Mouse (Mus musculus): ENCODE data around the gene Cux1. TPM values are rescaled to one million over a fixed set of nuclear protein-coding genes. Genes with fewer than 3 reads are reported as not detected.

The Cux1 gene
- polyA plus RNA-seq (2012; ENCODE audit: insufficient read depth, insufficient read length, missing spikeins) = 130 and 149 TPM in 2 replicates

DNA sequence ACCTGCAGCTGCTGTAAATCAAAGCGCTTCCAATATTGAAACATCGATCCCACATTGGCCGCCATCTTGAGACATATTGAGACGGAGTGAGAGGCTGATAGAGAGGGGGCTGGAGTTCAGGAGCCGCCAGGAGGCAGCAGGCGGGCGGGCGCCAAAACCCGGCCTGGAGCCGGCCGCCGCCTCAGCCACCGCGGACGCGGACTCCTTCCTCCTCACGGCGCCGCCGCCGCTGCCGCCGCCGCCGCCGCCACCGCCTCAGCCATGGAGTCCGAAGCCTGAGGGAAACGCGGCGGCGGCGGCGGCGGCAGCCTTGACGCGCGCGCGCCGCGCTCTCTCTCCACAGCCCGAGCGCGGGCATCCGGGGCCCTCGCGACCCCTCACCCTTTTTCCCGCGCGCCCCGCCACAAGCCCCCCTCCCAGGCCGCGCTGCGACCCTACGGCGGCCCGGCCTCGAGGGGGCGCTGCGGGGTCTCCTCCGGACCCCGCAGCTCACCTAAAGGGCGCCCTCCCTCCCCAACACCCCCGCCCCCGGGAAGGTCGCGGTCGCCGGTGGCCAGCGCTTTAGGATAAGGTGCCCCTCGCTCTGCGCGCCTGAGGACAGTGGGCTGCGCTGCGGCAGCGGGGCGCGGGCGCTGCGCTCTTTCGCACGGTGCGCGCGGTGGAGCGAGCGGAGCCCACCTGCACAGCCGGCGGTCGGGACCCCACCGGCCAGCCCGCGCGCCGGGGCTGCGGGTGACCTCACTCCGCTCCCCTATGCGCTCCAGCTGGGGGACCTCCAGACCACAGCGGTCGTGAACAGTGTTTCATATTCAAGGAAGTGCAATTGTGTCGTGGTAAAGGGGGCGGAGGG, at the start of gene Cux1:
Cux1 (minus strand) TSS at position 315 of the 850 bp plus-strand sequence.
- TF ChIP-seq POLR2A (IDR thresholded peaks at IDR 0.05; ENCODE audit: borderline replicate concordance, low read depth, low read length) (no peak), CTCF (IDR thresholded peaks at IDR 0.05; ENCODE audit: low read depth, low read length) (peak; percentile 41)
- Histone ChIP-seq H3K4me1 (ENCODE audit: control insufficient read depth, insufficient read depth, low read length) (peaks cover 15% of the 10 kb centered on the region), H3K27ac (ENCODE audit: insufficient read depth, low read depth, low read length) (peak within 1 kb of the TSS; percentile 70), H3K4me3 (ENCODE audit: insufficient read depth, low read length) (peak within 1 kb of the TSS; percentile 82)

DNA sequence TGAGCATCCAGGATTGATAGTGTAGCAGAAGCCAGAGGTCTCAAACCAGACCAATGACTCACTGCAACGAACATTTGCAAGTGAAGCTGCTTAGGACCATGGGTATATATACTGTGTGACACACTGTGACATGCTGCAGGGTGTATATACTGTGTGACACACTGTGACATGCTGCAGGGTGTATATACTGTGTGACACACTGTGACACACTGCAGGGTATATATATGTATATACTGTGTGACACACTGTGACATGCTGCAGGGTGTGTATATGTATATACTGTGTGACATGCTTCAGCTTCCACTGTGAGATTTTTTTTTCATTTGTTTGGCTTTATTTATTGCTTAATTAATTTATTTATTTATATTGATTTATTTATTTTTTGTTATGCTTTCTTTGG, 45.1 kb upstream of the Cux1 start:
- H3K4me3 ChIP-seq (ENCODE audit: insufficient read depth, low read length) = no peak overlapping the region
- no peak for TF ChIP-seq POLR2A (IDR thresholded peaks at IDR 0.05; ENCODE audit: borderline replicate concordance, low read depth, low read length)
- no peak for TF ChIP-seq CTCF (IDR thresholded peaks at IDR 0.05; ENCODE audit: low read depth, low read length)
- no peak overlapping the region for H3K27ac ChIP-seq (ENCODE audit: insufficient read depth, low read depth, low read length)
- H3K4me1 ChIP-seq (ENCODE audit: control insufficient read depth, insufficient read depth, low read length) = no peaks in the 10 kb centered on the region

DNA sequence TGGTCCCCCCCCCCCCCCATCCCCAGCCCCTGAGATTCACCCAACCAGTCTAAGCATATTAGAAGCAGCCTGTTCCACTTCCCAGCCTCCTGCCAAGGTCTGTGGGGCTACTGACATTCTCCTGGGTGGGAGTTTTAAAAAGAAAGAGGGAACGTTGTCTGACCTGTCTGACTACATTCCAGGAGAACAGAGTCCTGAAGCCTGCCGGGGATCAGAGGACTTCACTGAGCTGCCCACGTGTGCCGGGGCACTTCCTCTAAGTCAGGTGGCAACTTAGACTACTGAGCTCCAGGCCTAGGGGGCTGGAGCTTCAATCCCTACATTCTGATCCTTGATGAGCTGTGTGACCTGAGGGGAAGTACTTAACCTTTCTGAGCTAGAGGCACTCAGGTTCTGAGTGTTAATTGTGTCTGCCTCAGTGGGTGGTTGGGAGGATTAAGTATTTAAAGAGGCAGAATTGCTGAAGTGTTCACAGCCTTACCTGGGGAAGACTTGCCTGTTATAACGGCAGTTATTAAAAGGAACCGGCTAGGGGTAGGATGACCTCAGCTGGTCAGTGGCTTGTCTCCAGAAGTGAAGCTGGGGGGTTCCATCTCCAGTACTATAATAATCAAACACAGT, 41.6 kb upstream of the Cux1 start:
- no peaks in the 10 kb centered on the region for H3K4me1 ChIP-seq (ENCODE audit: control insufficient read depth, insufficient read depth, low read length)
- no peak for TF ChIP-seq POLR2A (IDR thresholded peaks at IDR 0.05; ENCODE audit: borderline replicate concordance, low read depth, low read length)
- no peak for TF ChIP-seq CTCF (IDR thresholded peaks at IDR 0.05; ENCODE audit: low read depth, low read length)
- no peak overlapping the region for H3K27ac ChIP-seq (ENCODE audit: insufficient read depth, low read depth, low read length)
- no peak overlapping the region for H3K4me3 ChIP-seq (ENCODE audit: insufficient read depth, low read length)

DNA sequence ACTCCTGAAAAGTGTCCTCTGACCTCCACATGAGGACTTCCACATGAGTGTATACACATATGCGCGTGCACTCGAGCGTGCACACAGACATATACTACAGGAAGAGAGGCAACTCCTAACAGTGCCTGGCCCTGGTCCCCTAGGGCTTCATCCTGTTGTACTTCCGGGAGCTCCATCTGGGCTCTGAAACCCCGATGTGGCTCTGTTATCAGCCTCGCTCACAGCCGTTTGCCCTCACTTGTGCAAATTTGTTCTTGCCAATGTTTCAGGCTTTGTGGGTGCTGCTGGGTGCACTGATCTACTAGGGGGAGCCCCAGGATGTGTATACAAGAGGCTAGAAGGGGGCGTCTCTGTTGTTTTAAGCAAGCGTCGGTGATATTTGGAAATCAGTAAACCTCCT, 37.9 kb upstream of the Cux1 start:
- no peak overlapping the region for H3K4me3 ChIP-seq (ENCODE audit: insufficient read depth, low read length)
- H3K4me1 ChIP-seq (ENCODE audit: control insufficient read depth, insufficient read depth, low read length) = no peaks in the 10 kb centered on the region
- no peak overlapping the region for H3K27ac ChIP-seq (ENCODE audit: insufficient read depth, low read depth, low read length)
- TF ChIP-seq CTCF (IDR thresholded peaks at IDR 0.05; ENCODE audit: low read depth, low read length) (no peak), POLR2A (IDR thresholded peaks at IDR 0.05; ENCODE audit: borderline replicate concordance, low read depth, low read length) (no peak)

DNA sequence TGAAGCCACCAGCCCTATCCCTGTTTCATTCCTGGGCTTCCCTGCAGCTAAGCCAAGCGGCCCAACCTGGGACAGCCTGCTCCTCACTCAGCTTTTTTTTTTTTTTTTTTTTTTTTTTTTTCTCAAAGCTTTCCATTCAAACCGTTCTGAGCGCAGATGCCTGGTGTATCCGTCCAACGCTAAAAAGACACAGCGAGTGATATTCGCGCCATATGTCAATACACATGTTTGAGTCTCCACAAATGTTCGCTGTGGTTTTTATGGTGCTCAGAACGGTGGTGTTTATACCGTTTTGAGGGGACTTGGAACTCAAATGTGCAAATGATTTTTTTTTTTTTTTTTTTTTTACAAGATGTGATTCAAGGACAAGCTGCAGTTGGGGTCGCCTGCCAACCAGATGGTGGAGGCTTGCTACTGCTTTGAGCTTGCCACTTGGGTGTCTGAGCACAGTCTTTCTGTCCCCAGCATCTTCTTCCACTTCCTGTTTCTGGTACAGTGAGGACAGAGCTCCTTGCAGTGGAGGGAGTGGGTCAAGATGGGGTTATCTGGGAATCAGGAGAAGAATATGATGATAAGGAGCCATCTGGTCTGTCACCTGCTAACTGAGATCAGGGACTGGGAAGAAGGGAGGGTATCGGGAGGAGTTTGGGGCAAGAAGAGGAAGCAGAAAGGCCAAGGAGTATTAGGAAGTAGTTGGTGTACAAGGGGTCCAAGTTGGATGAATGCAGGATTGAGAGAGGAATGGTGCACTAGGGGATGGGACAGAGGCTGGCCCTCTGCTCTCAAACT, 36.1 kb upstream of the Cux1 start:
- Histone ChIP-seq H3K4me1 (ENCODE audit: control insufficient read depth, insufficient read depth, low read length) (no peaks in the 10 kb centered on the region), H3K4me3 (ENCODE audit: insufficient read depth, low read length) (no peak overlapping the region), H3K27ac (ENCODE audit: insufficient read depth, low read depth, low read length) (no peak overlapping the region)
- TF ChIP-seq CTCF (IDR thresholded peaks at IDR 0.05; ENCODE audit: low read depth, low read length) = no peak
- TF ChIP-seq POLR2A (IDR thresholded peaks at IDR 0.05; ENCODE audit: borderline replicate concordance, low read depth, low read length) = no peak

DNA sequence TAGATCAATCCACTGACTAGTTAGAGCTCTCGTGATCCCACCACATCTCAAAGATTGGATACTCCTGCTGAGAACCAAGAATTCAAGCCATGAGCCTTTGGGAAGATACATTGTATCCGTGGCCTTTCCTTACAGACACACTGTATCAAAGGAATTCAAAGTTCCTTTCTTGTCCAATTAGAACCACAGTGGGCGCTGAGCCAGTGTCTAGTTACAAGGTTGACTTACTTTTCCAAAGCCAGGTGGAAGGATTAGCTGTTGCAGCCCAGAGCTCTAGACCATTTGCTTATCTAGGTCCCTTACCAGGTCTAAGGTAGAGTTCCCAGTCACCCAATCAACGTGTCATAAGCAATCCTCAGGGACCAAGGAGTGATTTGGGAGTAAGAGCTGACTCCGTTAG, 33.2 kb upstream of the Cux1 start:
- no peak overlapping the region for H3K27ac ChIP-seq (ENCODE audit: insufficient read depth, low read depth, low read length)
- H3K4me3 ChIP-seq (ENCODE audit: insufficient read depth, low read length) = no peak overlapping the region
- H3K4me1 ChIP-seq (ENCODE audit: control insufficient read depth, insufficient read depth, low read length) = no peaks in the 10 kb centered on the region
- TF ChIP-seq CTCF (IDR thresholded peaks at IDR 0.05; ENCODE audit: low read depth, low read length) (no peak), POLR2A (IDR thresholded peaks at IDR 0.05; ENCODE audit: borderline replicate concordance, low read depth, low read length) (no peak)

DNA sequence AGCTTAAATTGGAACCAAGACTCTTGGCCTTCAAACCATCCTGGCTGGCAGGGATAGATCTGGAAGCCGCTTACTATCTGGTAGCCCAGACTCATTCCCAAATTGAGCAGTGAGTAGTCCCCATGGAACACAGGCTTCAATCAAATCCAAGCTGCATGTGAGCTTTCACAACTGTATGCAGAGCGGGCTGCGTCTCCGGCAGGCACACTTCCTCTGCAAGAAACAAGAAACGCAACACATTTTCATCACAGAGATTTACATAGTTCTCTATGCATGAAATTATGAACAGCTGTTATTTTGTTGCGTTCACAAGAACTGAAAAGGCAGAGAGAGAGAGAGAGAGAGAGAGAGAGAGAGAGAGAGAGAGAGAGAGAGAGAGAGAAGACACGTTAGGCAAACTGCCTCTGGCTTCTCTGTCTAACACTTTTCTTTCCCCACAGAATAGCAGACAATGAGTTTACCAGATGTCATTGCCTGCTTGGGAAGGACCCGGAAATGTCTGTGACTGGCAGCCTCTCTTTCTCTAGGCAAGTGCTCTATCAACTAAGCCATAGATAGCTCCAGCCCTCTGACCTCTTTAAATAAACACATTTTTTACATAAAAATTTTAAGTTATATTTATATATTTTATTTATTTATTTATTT, 27.7 kb upstream of the Cux1 start:
- H3K4me3 ChIP-seq (ENCODE audit: insufficient read depth, low read length) = no peak overlapping the region
- H3K4me1 ChIP-seq (ENCODE audit: control insufficient read depth, insufficient read depth, low read length) = no peaks in the 10 kb centered on the region
- TF ChIP-seq POLR2A (IDR thresholded peaks at IDR 0.05; ENCODE audit: borderline replicate concordance, low read depth, low read length) (no peak), CTCF (IDR thresholded peaks at IDR 0.05; ENCODE audit: low read depth, low read length) (no peak)
- H3K27ac ChIP-seq (ENCODE audit: insufficient read depth, low read depth, low read length) = no peak overlapping the region

DNA sequence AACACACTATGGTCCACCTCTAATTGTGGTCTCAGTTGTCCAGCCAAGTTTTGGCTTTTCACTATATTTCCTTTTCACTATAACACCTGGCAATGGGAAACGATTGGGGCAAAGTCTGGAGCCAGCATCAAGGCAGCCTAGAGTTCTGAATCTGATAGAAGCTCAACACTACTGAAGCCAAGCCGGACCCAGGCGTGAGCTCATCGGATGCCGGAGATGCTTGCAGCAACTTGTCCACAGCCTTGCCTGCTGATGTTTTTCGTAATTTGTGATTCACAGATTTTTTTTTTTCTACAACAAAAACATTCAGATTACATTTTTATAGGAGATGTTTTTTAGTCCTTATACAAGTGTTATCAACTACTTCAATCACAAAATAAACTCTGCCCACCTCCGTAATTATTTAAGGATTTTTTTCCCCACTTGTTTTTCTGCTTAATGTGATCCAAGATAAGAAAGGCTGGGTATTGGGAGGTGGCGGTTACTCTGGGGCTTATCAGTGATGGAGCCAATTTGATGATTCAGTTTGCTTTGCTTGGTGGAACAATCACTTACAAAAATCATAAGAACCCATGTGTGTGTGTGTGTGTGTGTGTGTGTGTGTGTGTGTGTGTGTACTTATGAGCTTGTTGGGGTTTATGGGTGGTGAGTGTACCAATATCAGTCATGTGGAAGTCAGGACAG, 24.7 kb upstream of the Cux1 start:
- TF ChIP-seq POLR2A (IDR thresholded peaks at IDR 0.05; ENCODE audit: borderline replicate concordance, low read depth, low read length) (no peak), CTCF (IDR thresholded peaks at IDR 0.05; ENCODE audit: low read depth, low read length) (no peak)
- no peaks in the 10 kb centered on the region for H3K4me1 ChIP-seq (ENCODE audit: control insufficient read depth, insufficient read depth, low read length)

DNA sequence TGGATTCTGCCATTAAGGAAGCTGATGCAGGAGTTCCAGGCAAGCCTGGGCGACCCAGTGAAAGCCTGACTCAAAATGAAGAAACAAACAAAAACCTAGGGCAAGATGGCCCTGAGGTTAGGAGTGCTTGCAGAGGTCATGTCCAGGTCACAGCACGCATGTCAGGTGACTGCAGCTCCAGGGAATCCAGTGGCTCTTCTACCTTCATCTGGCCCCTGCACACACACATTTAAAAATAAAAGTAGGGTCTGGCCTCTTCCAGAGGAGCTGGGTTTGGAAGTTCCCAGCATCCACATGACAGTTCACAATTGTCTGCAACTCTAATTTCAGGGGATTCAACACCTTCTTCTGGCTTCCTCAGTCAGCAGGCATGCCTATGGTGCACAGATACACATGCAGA, 21.7 kb upstream of the Cux1 start:
- TF ChIP-seq POLR2A (IDR thresholded peaks at IDR 0.05; ENCODE audit: borderline replicate concordance, low read depth, low read length) (no peak), CTCF (IDR thresholded peaks at IDR 0.05; ENCODE audit: low read depth, low read length) (no peak)
- H3K4me3 ChIP-seq (ENCODE audit: insufficient read depth, low read length) = no peak overlapping the region
- H3K4me1 ChIP-seq (ENCODE audit: control insufficient read depth, insufficient read depth, low read length) = peaks cover 8% of the 10 kb centered on the region
- no peak overlapping the region for H3K27ac ChIP-seq (ENCODE audit: insufficient read depth, low read depth, low read length)

More for the DNA sequence above, 24.7 kb upstream of the Cux1 start:
- Histone ChIP-seq H3K27ac (ENCODE audit: insufficient read depth, low read depth, low read length) (no peak overlapping the region), H3K4me3 (ENCODE audit: insufficient read depth, low read length) (no peak overlapping the region)
